Mouse (Mus musculus) midbrain, embryonic 11.5 days (tissue): ENCODE results near the gene Polr3b. TPM values are rescaled to one million over a fixed set of nuclear protein-coding genes. Genes with fewer than 3 reads are reported as not detected.
A peak's percentile ranks its signal among the peaks of the same experiment; 100 is the strongest.

ENCODE experiments used
- ATAC-seq: fragments of 200-750 bp; cut with Nextera tagmentation; 2 replicates; pipeline ENCODE4 v1.8.0; 2017; ENCODE audit warnings: moderate TSS enrichment, moderate library complexity; ENCODE audit not compliant: low FRiP score
- DNase-seq: peaks from one replicate; pipeline ENCODE4 v3.0.0; 2015; ENCODE audit warnings: low spot score; ENCODE audit errors: missing footprints
- H3K27ac ChIP-seq: fragments of 300-500 bp; sonication (generic); 2 replicates; pipeline ENCODE4 v1.5.1; 2014; ENCODE audit warnings: low read depth, low read length
- H3K27me3 ChIP-seq: fragments of 300-500 bp; sonication (generic); 2 replicates; pipeline ENCODE4 v1.6.1; 2014; ENCODE audit warnings: mild to moderate bottlenecking, low read length, moderate library complexity, mixed read lengths; ENCODE audit not compliant: control insufficient read depth, insufficient read depth
- H3K36me3 ChIP-seq: fragments of 300-500 bp; sonication (generic); 2 replicates; pipeline ENCODE4 v1.6.1; 2014; ENCODE audit warnings: mild to moderate bottlenecking, low read length, moderate library complexity, mixed read lengths; ENCODE audit not compliant: control insufficient read depth, insufficient read depth
- H3K4me1 ChIP-seq: fragments of 300-500 bp; sonication (generic); 2 replicates; pipeline ENCODE4 v1.6.1; 2014; ENCODE audit warnings: low read length; ENCODE audit not compliant: control insufficient read depth, insufficient read depth
- H3K4me2 ChIP-seq: fragments of 300-500 bp; sonication (generic); 2 replicates; pipeline ENCODE4 v1.6.1; 2014; ENCODE audit warnings: mild to moderate bottlenecking, moderate library complexity
- H3K4me3 ChIP-seq: fragments of 300-500 bp; sonication (generic); 2 replicates; pipeline ENCODE4 v1.5.1; 2014; ENCODE audit warnings: low read depth, low read length
- H3K9ac ChIP-seq: fragments of 300-500 bp; sonication (generic); 2 replicates; pipeline ENCODE4 v1.6.1; 2014; ENCODE audit warnings: low read length
- H3K9me3 ChIP-seq: fragments of 300-500 bp; sonication (generic); 2 replicates; pipeline ENCODE4 v1.6.1; 2016; ENCODE audit warnings: low read length; ENCODE audit not compliant: control insufficient read depth
- WGBS: fragments of 180-500 bp; shearing (Covaris S2); extraction: QIAGEN DNeasy Blood & Tissue Kit; methylation state at CpG from one replicate; pipeline ENCODE4 v1.1.7; 2014; 5-methylcytosine and 5-hydroxymethylcytosine counted together
- polyA plus RNA-seq: library from polyadenylated mRNA; unstranded; fragments of >200 nt; fragmentation: Nextera tagmentation; extraction: Ambion mirVana; gene quantifications from 2 replicates; pipeline ENCODE4 v1.2.1, GENCODE M21; 2014

Polr3b gene
- polyA plus RNA-seq, 1 experiment from 2014 or later: 16.0 TPM

- Histone ChIP-seq H3K36me3 (0 out of 2 replicates have a peak, but pooled peaks cover 3% of the 10 kb centered on the region), H3K9ac (no peak overlapping the region), H3K9me3 (no peaks in the 10 kb centered on the region), H3K4me3 (no peak overlapping the region), H3K4me2 (no peak overlapping the region), H3K4me1 (peaks cover 20% of the 10 kb centered on the region), H3K27ac (no peak overlapping the region), H3K27me3 (no peaks in the 10 kb centered on the region)
- no peak for ATAC-seq
- DNase-seq: peak; percentile 56
- 77% methylated on average over 4 of the region's 4 CpGs for WGBS
These were observed 31.9 kb downstream of the Polr3b start for GRCm38 (mm10) chr10:84654029-84654428.

- no peaks in the 10 kb centered on the region for H3K27me3 ChIP-seq
- H3K4me2 ChIP-seq: no peak overlapping the region
- DNase-seq (peak; percentile 65), ATAC-seq (no peak)
- peaks cover 23% of the 10 kb centered on the region for H3K4me1 ChIP-seq
- no peak overlapping the region for H3K9ac ChIP-seq
- no peak overlapping the region for H3K4me3 ChIP-seq
- no peaks in the 10 kb centered on the region for H3K9me3 ChIP-seq
- H3K36me3 ChIP-seq: 0 out of 2 replicates have a peak, but pooled peaks cover 3% of the 10 kb centered on the region
- no peak overlapping the region for H3K27ac ChIP-seq
- 92% methylated on average over 4 of the region's 4 CpGs for WGBS
These were observed 32.6 kb downstream of the Polr3b start for GRCm38 (mm10) chr10:84654731-84655130.

GRCm38 (mm10) chr10:84656618-84657017 lies 34.5 kb downstream of the Polr3b start:
- Histone ChIP-seq H3K36me3 (0 out of 2 replicates have a peak, but pooled peaks cover 5% of the 10 kb centered on the region), H3K4me3 (no peak overlapping the region), H3K4me1 (peaks cover 23% of the 10 kb centered on the region), H3K27me3 (no peaks in the 10 kb centered on the region), H3K9ac (no peak overlapping the region), H3K9me3 (no peaks in the 10 kb centered on the region), H3K27ac (no peak overlapping the region), H3K4me2 (no peak overlapping the region)
- ATAC-seq (no peak), DNase-seq (peak; percentile 69)
- WGBS: 80% methylated on average over 4 of the region's 4 CpGs

GRCm38 (mm10) chr10:84657437-84658087 lies 35.5 kb downstream of the Polr3b start:
- ATAC-seq (no peak), DNase-seq (peak; percentile 91)
- no peak overlapping the region for H3K4me2 ChIP-seq
- H3K4me3 ChIP-seq: no peak overlapping the region
- H3K27me3 ChIP-seq: no peaks in the 10 kb centered on the region
- H3K9ac ChIP-seq: no peak overlapping the region
- 22% methylated on average over 6 of the region's 6 CpGs for WGBS
- peaks cover 23% of the 10 kb centered on the region for H3K4me1 ChIP-seq
- no peaks in the 10 kb centered on the region for H3K9me3 ChIP-seq
- H3K27ac ChIP-seq: peak overlapping the region; percentile 20
- 0 out of 2 replicates have a peak, but pooled peaks cover 5% of the 10 kb centered on the region for H3K36me3 ChIP-seq

- Histone ChIP-seq H3K4me1 (peaks cover 23% of the 10 kb centered on the region), H3K9ac (peak overlapping the region; percentile 9; the same call in 1 of the 2 replicates), H3K4me2 (no peak overlapping the region), H3K27me3 (no peaks in the 10 kb centered on the region), H3K36me3 (0 out of 2 replicates have a peak, but pooled peaks cover 2% of the 10 kb centered on the region), H3K27ac (peak overlapping the region; percentile 16; the same call in 1 of the 2 replicates), H3K4me3 (no peak overlapping the region), H3K9me3 (no peaks in the 10 kb centered on the region)
- ATAC-seq (no peak), DNase-seq (peak; percentile 89)
- WGBS: 31% methylated on average over 18 of the region's 18 CpGs
These were observed 36.2 kb downstream of the Polr3b start for GRCm38 (mm10) chr10:84658088-84658848.

- 91% methylated on average over 3 of the region's 3 CpGs for WGBS
- Histone ChIP-seq H3K36me3 (0 out of 2 replicates have a peak, but pooled peaks cover 2% of the 10 kb centered on the region), H3K27ac (no peak overlapping the region), H3K9ac (no peak overlapping the region), H3K27me3 (no peaks in the 10 kb centered on the region), H3K4me2 (no peak overlapping the region), H3K4me3 (no peak overlapping the region), H3K4me1 (peaks cover 23% of the 10 kb centered on the region), H3K9me3 (no peaks in the 10 kb centered on the region)
- DNase-seq: peak; percentile 79
- no peak for ATAC-seq
These were observed 37.2 kb downstream of the Polr3b start for GRCm38 (mm10) chr10:84659281-84659680.

- Histone ChIP-seq H3K4me2 (no peak overlapping the region), H3K36me3 (0 out of 2 replicates have a peak, but pooled peaks cover 2% of the 10 kb centered on the region), H3K4me3 (no peak overlapping the region), H3K27ac (no peak overlapping the region), H3K9me3 (no peaks in the 10 kb centered on the region), H3K9ac (no peak overlapping the region), H3K27me3 (no peaks in the 10 kb centered on the region), H3K4me1 (peaks cover 20% of the 10 kb centered on the region)
- DNase-seq (peak; percentile 83), ATAC-seq (no peak)
- 96% methylated on average over 6 of the region's 6 CpGs for WGBS
These were observed 40.0 kb downstream of the Polr3b start for GRCm38 (mm10) chr10:84662138-84662537.

GRCm38 (mm10) chr10:84665713-84666260 lies 43.7 kb downstream of the Polr3b start:
- Histone ChIP-seq H3K27me3 (no peaks in the 10 kb centered on the region), H3K4me2 (no peak overlapping the region), H3K36me3 (0 out of 2 replicates have a peak, but pooled peaks cover 2% of the 10 kb centered on the region), H3K9ac (no peak overlapping the region), H3K27ac (no peak overlapping the region), H3K9me3 (no peaks in the 10 kb centered on the region), H3K4me3 (no peak overlapping the region), H3K4me1 (no peaks in the 10 kb centered on the region)
- DNase-seq (no peak), ATAC-seq (no peak)
- 12% methylated on average over 3 of the region's 3 CpGs for WGBS

- Histone ChIP-seq H3K4me2 (no peak overlapping the region), H3K27me3 (no peaks in the 10 kb centered on the region), H3K9me3 (no peaks in the 10 kb centered on the region), H3K9ac (no peak overlapping the region), H3K4me1 (no peaks in the 10 kb centered on the region), H3K36me3 (peaks cover 3% of the 10 kb centered on the region), H3K27ac (no peak overlapping the region), H3K4me3 (no peak overlapping the region)
- DNase-seq (no peak), ATAC-seq (no peak)
These were observed 53.6 kb downstream of the Polr3b start for GRCm38 (mm10) chr10:84675653-84676052.
